ENCODE assay signal across 8 mouse cellular contexts in genomic region chr11:78750885-78751842, GRCm38 (mm10). TPM values are rescaled to one million over a fixed set of nuclear protein-coding genes. Genes with fewer than 3 reads are reported as not detected.
DNase-seq lines count a peak whose midpoint lies in the region; ATAC-seq and TF ChIP-seq lines count a peak whose summit lies in the region.

Gene Ccnq, minus strand, starts transcription at chr11:78751729.

- peaks cover 9% of the 10 kb centered on the region for H3K36me3 ChIP-seq in embryonic facial prominence, embryonic 14.5 days (ENCODE audit: control insufficient read depth, insufficient read depth, low read length)
- H3K36me3 ChIP-seq in heart, adult 2 months (ENCODE audit: control insufficient read depth, insufficient read depth, low read length), result no peaks in the 10 kb centered on the region
- H3K36me3 ChIP-seq in kidney, adult 2 months (ENCODE audit: control insufficient read depth, insufficient read depth, low read length), result no peaks in the 10 kb centered on the region

- TF ChIP-seq POLR2A in heart, adult 2 months (IDR thresholded peaks at IDR 0.05; ENCODE audit: insufficient read depth, low read depth, low read length), result peak; percentile 73
- TF ChIP-seq POLR2A in kidney, adult 2 months (IDR thresholded peaks at IDR 0.05; ENCODE audit: low read depth, low read length), result no peak

- WGBS in embryonic facial prominence, embryonic 14.5 days, result 10% methylated on average over 57 of the region's 59 CpGs
- 11% methylated on average over 59 of the region's 59 CpGs for WGBS in heart, adult 2 months
- 9% methylated on average over 58 of the region's 59 CpGs for WGBS in kidney, adult 2 months

- intact Hi-C loops in heart, adult 2 months (cut with DNase I), result loop anchor here (2.0 to 5.0 kb wide), 2 partner anchors 54 to 76 kb away; partner anchors contain the start of genes Lyrm9 and Nlk

- H3K4me3 ChIP-seq in embryonic facial prominence, embryonic 14.5 days (ENCODE audit: low read depth, low read length), result peak within 1 kb of the TSS; percentile 76
- H3K4me3 ChIP-seq in heart, adult 2 months, result peak within 1 kb of the TSS; percentile 70
- H3K4me3 ChIP-seq in kidney, adult 2 months (ENCODE audit: insufficient read depth, low read depth, low read length), result peak within 1 kb of the TSS; percentile 92

- no peaks in the 10 kb centered on the region for H3K27me3 ChIP-seq in embryonic facial prominence, embryonic 14.5 days (replicated peaks; ENCODE audit: control insufficient read depth, insufficient read depth, low read length)
- no peaks in the 10 kb centered on the region for H3K27me3 ChIP-seq in heart, adult 2 months (ENCODE audit: control insufficient read depth, insufficient read depth, low read length)
- no peaks in the 10 kb centered on the region for H3K27me3 ChIP-seq in kidney, adult 2 months (replicated peaks; ENCODE audit: control insufficient read depth, insufficient read depth, low read length)

- TF ChIP-seq CTCF in heart, adult 2 months (IDR thresholded peaks at IDR 0.05), result no peak
- TF ChIP-seq CTCF in kidney, adult 2 months (conservative IDR thresholded peaks at IDR 0.05; ENCODE audit: insufficient read depth, insufficient read length, low read depth, low read length), result no peak

- H3K4me1 ChIP-seq in embryonic facial prominence, embryonic 14.5 days (ENCODE audit: control insufficient read depth, insufficient read depth, low read length), result peaks cover 6% of the 10 kb centered on the region; the same call in 1 of the 2 replicates
- H3K4me1 ChIP-seq in heart, adult 2 months (ENCODE audit: control insufficient read depth, insufficient read depth, low read length), result peaks cover 2% of the 10 kb centered on the region
- 0 out of 2 replicates have a peak, but pooled peaks cover 2% of the 10 kb centered on the region for H3K4me1 ChIP-seq in kidney, adult 2 months (ENCODE audit: control insufficient read depth, insufficient read depth, low read length)

- H3K4me2 ChIP-seq in embryonic facial prominence, embryonic 14.5 days (ENCODE audit: low read depth, low read length), result peak within 1 kb of the TSS; percentile 87

- H3K27ac ChIP-seq in embryonic facial prominence, embryonic 14.5 days (replicated peaks; ENCODE audit: low read depth, low read length), result peak within 1 kb of the TSS; percentile 80
- peak within 1 kb of the TSS; percentile 75 for H3K27ac ChIP-seq in heart, adult 2 months
- peak within 1 kb of the TSS; percentile 85 for H3K27ac ChIP-seq in kidney, adult 2 months (ENCODE audit: insufficient read depth, low read depth, low read length)

- TF ChIP-seq EP300 in heart, adult 2 months (IDR thresholded peaks at IDR 0.05; ENCODE audit: insufficient read depth, low read depth, low read length), result no peak

- H3K9me3 ChIP-seq in embryonic facial prominence, embryonic 14.5 days (ENCODE audit: control insufficient read depth, low read length), result no peaks in the 10 kb centered on the region

- H3K79me2 ChIP-seq in heart, adult 2 months (replicated peaks; ENCODE audit: control insufficient read depth, insufficient read depth, low read length), result no peaks in the 10 kb centered on the region

- peak within 1 kb of the TSS; percentile 79 for H3K9ac ChIP-seq in embryonic facial prominence, embryonic 14.5 days (ENCODE audit: low read depth, low read length)
- H3K9ac ChIP-seq in heart, adult 2 months (ENCODE audit: low read depth, low read length), result peak within 1 kb of the TSS; percentile 85

- peak; percentile 73 to 76 for DNase-seq in B cell, adult 2 months
- peak; percentile 57 to 68 for DNase-seq in adrenal gland, postnatal 4 days (ENCODE audit: low spot score in 2 of 2)
- peak; percentile 86 for DNase-seq in embryonic facial prominence, embryonic 14.5 days (ENCODE audit: low spot score)
- DNase-seq in heart, adult 2 months, result peak; percentile 82 to 83
- peak; percentile 84 for DNase-seq in kidney, adult 2 months
- DNase-seq in liver, result peak; percentile 90
- peak; percentile 18 to 19 for DNase-seq in monocyte, adult 2 months (ENCODE audit: low read depth in 1 of 2, low spot score in 2 of 2)
- peak; percentile 58 to 67 for DNase-seq in spleen, postnatal 14 days (ENCODE audit: low spot score in 2 of 2)

- peak; percentile 94 for ATAC-seq in embryonic facial prominence, embryonic 14.5 days (ENCODE audit: low read depth)

RNA-seq across cellular contexts. Expression of gene Ccnq, which starts in this region (rescaled TPM):
- 10 to 100 TPM; 46.8 to 50.9 TPM for total RNA-seq in adrenal gland, postnatal 4 days (2021)
- polyA plus RNA-seq in embryonic facial prominence, embryonic 14.5 days (2014; fragmentation: Nextera tagmentation; extraction: Ambion mirVana), result 37.2 and 41.3 TPM in 2 replicates
- 10 to 100 TPM; 18.4 to 19.0 TPM for total RNA-seq in heart, adult 2 months (2021)
- polyA plus RNA-seq in heart, adult 2 months (2012; rRNA removed), result 42.4 and 59.7 TPM in 2 replicates
- 56.9 and 60.1 TPM in 2 replicates for polyA plus RNA-seq in kidney, adult 2 months (2012; rRNA removed)

Comparison
In these comparisons a context has a peak if more than half of its experiments do, and no peak if none do; other contexts are left out.
1. Peak in every context shown above with its lines: DNase-seq, ATAC-seq, H3K4me3 ChIP-seq and H3K27ac ChIP-seq.
2. DNase-seq: peak in every context shown above with its lines; median percentile 90 in liver; 86 in embryonic facial prominence, embryonic 14.5 days; 84 in kidney, adult 2 months; 82 in heart, adult 2 months; 74 in B cell, adult 2 months; 62 in adrenal gland, postnatal 4 days; 62 in spleen, postnatal 14 days; 18 in monocyte, adult 2 months.